Mouse (Mus musculus) frontal cortex, postnatal 36 days (tissue): ENCODE results near the gene Vsig4.
A peak's percentile ranks its signal among the peaks of the same experiment; 100 is the strongest.
"Not testable (repeated sequence)": the region's sequence is repeated elsewhere in the genome, so short reads cannot be mapped to it uniquely, and the experiment has no call there.

ENCODE experiments used
- DNase-seq, 2 experiments: peaks; one replicate each; pipeline ENCODE4 v3.0.0; 2022; ENCODE audit warnings: low spot score in 2 of 2

Vsig4 gene

DNA sequence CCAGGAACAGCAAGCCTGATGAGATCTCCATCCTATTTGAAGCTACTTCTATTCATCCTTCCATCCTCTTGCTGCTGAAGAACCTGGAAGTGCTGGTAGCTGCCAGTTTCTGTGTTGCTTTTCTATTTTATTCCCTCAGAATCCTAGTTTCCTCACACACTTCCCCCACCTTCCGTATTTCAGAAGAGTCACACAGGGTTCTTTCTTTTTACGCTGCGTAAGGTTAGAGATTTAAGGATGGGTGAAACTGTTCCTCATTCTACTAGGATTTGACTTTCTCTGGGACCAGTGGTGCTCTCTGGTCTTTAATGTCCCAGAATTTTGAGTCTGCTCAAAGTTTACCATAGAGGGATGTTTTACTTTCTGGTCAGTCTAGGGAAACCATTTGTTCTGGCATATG lies at the start of gene Vsig4:
TSS of gene Vsig4 (minus strand) at position 101 of the 400 bp plus-strand sequence.
- no peak for DNase-seq

DNA sequence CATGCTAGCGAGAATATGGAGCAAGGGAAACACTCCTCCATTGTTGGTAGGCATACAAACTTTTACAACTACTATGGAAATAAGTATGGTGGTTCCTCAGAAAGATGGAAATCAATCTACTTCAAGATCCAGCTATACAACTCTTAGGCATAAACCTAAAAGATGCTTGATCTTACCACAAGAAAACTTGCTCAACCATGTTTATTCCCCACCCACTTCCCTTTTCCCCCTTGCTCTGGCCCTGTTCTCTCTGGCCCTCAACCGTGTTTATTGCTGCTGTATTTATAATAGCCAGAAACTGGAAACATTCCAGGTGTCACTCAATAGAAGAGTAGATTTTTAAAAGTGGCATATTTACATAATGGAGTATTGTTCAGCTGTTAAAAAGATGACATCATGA lies 45.9 kb upstream of the Vsig4 start:
- DNase-seq = no peak

DNA sequence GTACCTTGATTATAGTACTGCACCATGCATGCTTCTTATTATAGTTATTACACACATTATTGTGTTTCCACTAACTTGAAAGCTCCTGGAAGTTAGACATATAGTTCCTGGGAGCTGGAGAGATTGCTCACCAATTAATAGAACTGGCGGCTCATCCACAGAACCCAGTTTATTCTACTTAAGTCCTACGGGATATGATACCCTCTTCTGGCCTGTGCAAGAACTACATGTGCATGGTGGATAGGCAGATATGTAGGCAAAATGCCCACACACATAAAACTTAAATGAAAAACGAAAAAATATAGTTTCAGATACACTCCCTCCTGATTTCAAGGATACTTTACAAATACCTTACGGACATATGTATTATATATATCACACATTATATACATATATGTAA lies 36.5 kb upstream of the Vsig4 start:
- peak in 1 of 2 experiments; percentile 3 for DNase-seq

DNA sequence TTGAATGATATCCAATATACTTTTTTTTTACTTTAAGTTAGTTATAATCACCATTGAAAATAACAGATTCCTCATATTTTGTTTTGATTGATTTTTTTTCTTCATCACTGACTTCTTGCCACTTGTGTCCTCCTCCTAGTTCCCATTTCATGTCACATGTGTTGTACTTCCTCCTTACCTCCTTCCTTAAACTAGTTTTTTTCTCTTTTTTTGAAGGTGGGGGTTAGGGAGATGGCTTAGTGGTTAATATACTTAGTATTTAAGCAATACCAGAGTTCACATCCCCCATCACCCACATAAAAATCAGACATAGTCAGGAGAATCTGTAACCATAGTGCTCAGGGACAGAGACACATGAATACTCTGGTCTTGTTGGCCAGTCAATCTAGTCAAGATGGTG lies 36.7 kb downstream of the Vsig4 start:
- no peak for DNase-seq

DNA sequence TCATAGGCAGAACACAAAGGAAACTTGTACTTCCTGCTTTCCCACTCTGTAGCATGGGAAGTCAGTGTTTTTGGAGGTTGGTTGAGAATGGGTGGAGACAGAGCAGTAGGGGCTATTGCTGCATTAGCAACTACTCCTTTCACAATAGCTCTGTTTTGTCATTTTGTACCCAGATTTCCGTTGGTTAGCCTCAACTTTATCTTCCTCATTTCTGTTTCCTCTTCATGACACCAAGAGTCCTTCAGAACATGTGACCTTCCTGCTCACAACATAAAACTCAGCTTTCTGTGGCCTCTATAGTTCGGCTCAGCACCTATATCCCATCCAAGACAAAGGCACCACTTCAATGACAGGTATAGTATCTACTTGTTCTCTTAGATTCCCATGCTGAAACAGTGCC lies 53.6 kb downstream of the Vsig4 start:
- DNase-seq = no peak

DNA sequence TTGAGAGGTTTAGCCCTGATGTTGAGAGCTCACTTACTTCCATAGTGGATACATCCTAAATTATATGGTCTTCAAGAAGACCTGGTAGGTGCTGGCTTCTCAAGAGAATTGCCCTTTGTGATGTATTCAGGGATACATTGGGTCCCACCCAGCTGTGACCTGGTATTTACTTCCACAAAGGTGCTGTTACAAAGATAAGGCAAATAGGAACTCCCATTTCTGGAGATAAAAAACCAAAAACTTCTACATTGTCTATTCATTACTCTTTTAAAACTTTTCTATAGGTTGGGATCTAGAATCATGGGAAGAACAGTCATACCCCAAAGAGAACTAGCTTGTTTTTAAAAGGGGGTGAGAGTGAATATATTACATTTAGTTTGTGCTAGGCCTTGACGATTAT lies 54.2 kb downstream of the Vsig4 start:
- no peak for DNase-seq

DNA sequence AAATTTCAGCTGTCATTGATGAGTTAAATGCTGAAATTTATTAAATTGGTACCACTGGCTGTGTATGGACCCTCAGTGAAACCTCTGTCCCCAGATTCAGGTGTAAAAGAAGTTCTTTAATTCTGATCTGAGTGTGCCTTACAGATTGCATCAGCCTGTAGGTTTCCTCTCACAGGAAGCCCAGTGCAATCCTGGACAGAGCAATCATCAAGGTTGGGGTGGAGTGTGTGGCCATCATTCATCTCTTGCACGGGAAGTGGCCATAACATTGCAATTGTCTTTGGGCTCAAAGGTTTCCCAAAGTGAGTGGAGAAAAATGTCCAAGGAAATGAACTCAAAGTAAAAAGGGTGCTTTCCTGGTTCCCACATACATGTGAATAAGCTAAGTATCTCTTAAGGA lies 57.5 kb downstream of the Vsig4 start:
- DNase-seq = no peak

DNA sequence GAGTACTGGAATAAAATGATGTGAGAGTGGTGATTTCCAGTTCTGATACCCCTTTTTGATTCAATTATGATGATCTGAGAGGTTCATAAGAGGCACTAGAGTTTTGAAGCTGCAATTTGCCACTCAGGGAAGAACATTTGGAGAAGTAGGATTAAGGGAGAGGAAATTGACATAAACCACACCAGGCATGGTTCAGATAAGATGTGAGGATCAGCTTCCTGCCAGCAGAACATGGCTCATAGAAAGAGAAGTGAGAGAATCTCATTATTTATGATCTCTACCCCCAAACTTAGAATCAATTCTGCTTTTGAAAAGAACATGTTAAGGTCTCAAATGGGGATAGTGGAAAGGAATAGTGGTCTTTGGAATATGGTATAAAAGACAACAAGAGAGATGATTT lies 66.2 kb downstream of the Vsig4 start:
- DNase-seq = no peak

DNA sequence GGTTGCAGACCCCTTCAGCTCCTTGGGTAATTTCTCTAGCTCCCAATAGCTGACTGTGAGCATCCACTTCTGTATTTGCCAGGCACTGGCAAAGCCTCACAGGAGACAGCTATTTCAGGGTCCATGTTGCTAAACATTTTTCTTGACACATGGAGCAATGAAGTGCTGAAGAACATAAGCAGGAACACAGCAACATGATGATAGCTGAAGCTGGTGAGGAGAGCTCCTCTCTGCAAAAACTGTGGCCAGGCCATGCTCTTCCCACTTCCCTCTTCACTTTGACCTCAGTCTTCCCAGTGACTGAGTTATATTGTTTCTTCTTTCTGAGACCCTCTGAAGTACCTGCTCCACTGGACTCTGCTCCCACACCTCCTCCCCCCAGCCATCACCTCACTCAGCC lies 67.8 kb downstream of the Vsig4 start:
- no peak for DNase-seq

DNA sequence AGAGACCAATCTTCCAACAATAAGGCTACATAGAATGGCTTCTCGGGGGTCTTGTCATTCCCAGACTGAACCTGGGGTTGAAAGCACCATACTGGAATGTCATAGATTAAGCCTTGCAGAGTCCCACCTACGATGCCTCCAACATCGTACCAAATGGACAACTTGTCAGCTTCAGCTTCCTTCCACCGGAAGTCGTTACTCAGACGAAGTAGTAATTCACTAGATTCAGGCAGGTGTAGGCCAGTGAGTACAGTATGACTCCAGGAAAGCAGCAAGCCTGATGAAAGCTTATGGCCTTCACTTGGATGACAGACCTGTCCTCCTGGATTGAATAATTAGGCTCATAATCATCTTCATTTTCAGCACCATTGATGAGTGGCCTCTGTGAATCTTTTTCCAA lies 69.0 kb downstream of the Vsig4 start:
- DNase-seq = no peak

DNA sequence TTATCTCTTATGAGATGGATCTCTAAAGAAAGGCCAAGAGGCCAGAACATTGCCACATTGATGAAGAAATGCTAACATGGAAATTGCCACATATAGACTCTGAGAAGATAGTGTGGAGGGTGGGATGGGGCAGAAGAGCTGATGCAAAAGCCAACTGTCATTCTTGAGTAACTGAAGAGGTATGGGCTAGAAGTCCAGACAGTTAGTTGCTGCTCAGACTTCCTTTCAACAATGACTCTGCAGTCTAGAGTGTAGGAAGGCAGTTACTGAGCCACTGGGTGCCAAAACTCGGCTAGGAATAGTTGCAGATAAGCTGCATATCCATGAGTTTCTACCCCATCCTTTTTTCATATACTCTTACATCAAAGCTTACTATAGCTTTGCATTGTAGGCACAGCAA lies 75.2 kb downstream of the Vsig4 start:
- DNase-seq = no peak

DNA sequence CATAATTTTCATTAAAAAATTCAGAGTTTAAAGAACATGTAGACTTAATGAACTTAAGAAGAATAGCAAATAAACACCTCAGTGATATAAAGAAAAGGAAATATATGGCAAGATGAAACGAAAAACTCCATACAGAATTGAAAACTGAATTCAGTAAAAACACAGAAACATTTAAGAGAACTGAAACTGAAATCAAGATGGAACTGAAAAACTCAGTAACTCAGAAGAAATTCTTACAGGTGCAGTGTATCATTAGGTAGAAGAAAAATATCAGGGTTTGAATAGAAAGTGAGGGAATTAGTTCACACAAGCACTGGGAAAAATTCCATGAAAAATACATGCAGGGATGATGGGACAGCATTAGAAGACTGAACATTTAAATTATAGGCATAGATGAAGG lies 86.4 kb downstream of the Vsig4 start:
- DNase-seq = no peak

DNA sequence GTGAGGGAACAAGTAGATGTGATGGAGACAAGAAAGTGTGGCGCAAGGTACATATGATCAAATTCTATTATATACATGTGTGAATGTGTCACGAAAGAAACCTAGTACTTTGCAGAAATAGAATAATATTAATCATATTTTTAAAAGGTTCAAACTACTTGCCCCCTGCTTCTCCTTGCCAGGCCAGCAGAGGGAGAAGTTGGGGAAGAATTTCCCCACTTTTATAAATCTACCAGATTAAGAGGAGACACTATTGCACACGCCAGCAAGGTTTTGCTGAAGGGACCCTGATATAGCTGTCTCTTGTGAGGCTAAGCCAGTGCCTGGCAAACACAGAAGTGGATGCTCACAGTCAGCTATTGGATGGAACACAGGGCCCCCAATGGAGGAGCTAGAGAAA lies 88.1 kb downstream of the Vsig4 start:
- DNase-seq = not testable (repeated sequence)
